Mouse (Mus musculus): ENCODE measurements around the gene Sept8. TPM values are rescaled to one million over a fixed set of nuclear protein-coding genes. Genes with fewer than 3 reads are reported as not detected.
"Not testable (repeated sequence)": the region's sequence is repeated elsewhere in the genome, so short reads cannot be mapped to it uniquely, and the experiment has no call there.

Gene Sept8
- polyA plus RNA-seq, 1 experiment, result 52.2 TPM

- Histone ChIP-seq H3K4me1 (ENCODE audit: control insufficient read depth, insufficient read depth, low read length) (no peaks in the 10 kb centered on the region), H3K4me3 (replicated peaks; ENCODE audit: control insufficient read depth, low read depth, low read length) (no peak overlapping the region), H3K27ac (ENCODE audit: control insufficient read depth, insufficient read depth, low read depth, low read length, poor library complexity) (no peak overlapping the region)
- WGBS, result 94% methylated on average over 3 of the region's 3 CpGs
- TF ChIP-seq CTCF (IDR thresholded peaks at IDR 0.05; ENCODE audit: control insufficient read depth, insufficient read depth, low read length) (no peak), POLR2A (IDR thresholded peaks at IDR 0.05; ENCODE audit: borderline replicate concordance, control insufficient read depth, low read depth, low read length) (no peak)
These were observed 21.3 kb downstream of the Sept8 start for GRCm38 (mm10) chr11:53540394-53540793.

DNA sequence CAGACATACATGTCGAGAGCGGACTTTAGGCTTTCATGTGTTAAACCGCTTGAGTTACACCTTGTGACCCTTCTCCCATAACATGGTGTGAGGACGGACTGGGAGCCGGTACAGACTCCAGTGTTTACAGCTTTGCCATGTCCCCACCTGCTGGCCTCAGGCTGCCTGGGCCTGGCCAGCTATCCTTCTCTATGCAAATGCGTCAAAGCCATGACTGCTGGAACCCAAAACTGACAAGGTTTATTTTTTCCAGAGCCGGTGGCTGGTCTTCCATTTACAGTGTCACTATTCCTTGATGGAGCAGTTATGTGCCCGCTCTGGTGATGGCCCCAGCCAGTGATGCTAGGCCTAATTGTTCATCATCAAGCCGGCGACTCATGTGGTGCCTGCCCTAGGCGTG is 22.2 kb downstream of the Sept8 start:
- TF ChIP-seq CTCF (IDR thresholded peaks at IDR 0.05; ENCODE audit: control insufficient read depth, insufficient read depth, low read length) (no peak), POLR2A (IDR thresholded peaks at IDR 0.05; ENCODE audit: borderline replicate concordance, control insufficient read depth, low read depth, low read length) (no peak)
- no peaks in the 10 kb centered on the region for H3K4me1 ChIP-seq (ENCODE audit: control insufficient read depth, insufficient read depth, low read length)
- H3K4me3 ChIP-seq (replicated peaks; ENCODE audit: control insufficient read depth, low read depth, low read length), result no peak overlapping the region
- WGBS, result 91% methylated on average over 11 of the region's 11 CpGs
- no peak overlapping the region for H3K27ac ChIP-seq (ENCODE audit: control insufficient read depth, insufficient read depth, low read depth, low read length, poor library complexity)

DNA sequence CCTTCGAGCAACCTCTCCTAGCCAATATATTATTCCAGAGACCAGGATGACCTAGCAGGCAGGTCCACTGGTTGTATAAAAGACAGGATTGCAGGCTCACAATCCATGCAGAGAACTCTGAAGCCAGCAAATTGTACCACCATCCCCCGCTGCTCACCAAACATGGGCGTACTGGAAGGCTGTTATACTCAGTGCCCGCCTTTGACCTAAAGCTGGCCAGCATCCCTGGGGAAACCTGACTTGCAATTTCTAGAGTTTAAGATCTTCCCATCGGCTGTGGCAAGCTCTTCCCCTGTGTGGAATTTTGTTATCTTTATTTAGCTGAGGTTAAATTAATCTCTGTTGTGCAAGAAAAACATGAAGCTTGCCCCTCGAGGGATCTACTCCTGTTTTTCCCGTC is 24.0 kb downstream of the Sept8 start:
- no peak overlapping the region for H3K27ac ChIP-seq (ENCODE audit: control insufficient read depth, insufficient read depth, low read depth, low read length, poor library complexity)
- WGBS, result 77% methylated on average over 7 of the region's 7 CpGs
- H3K4me3 ChIP-seq (replicated peaks; ENCODE audit: control insufficient read depth, low read depth, low read length), result no peak overlapping the region
- peaks cover 1% of the 10 kb centered on the region; the same call in 1 of the 2 replicates for H3K4me1 ChIP-seq (ENCODE audit: control insufficient read depth, insufficient read depth, low read length)
- TF ChIP-seq CTCF (IDR thresholded peaks at IDR 0.05; ENCODE audit: control insufficient read depth, insufficient read depth, low read length) (no peak), POLR2A (IDR thresholded peaks at IDR 0.05; ENCODE audit: borderline replicate concordance, control insufficient read depth, low read depth, low read length) (no peak)

- peaks cover 1% of the 10 kb centered on the region; the same call in 1 of the 2 replicates for H3K4me1 ChIP-seq (ENCODE audit: control insufficient read depth, insufficient read depth, low read length)
- H3K4me3 ChIP-seq (replicated peaks; ENCODE audit: control insufficient read depth, low read depth, low read length), result no peak overlapping the region
- no peak overlapping the region for H3K27ac ChIP-seq (ENCODE audit: control insufficient read depth, insufficient read depth, low read depth, low read length, poor library complexity)
- 71% methylated on average over 6 of the region's 6 CpGs for WGBS
- TF ChIP-seq CTCF (IDR thresholded peaks at IDR 0.05; ENCODE audit: control insufficient read depth, insufficient read depth, low read length), result no peak
- TF ChIP-seq POLR2A (IDR thresholded peaks at IDR 0.05; ENCODE audit: borderline replicate concordance, control insufficient read depth, low read depth, low read length), result no peak
These were observed 27.2 kb downstream of the Sept8 start for GRCm38 (mm10) chr11:53546271-53546670.

- Histone ChIP-seq H3K4me1 (ENCODE audit: control insufficient read depth, insufficient read depth, low read length) (peaks cover 1% of the 10 kb centered on the region; the same call in 1 of the 2 replicates), H3K27ac (ENCODE audit: control insufficient read depth, insufficient read depth, low read depth, low read length, poor library complexity) (no peak overlapping the region)
These were observed 28.5 kb downstream of the Sept8 start for GRCm38 (mm10) chr11:53547566-53547965.

GRCm38 (mm10) chr11:53548036-53548605 is 29.1 kb downstream of the Sept8 start:
- TF ChIP-seq CTCF (IDR thresholded peaks at IDR 0.05; ENCODE audit: control insufficient read depth, insufficient read depth, low read length) (no peak), POLR2A (IDR thresholded peaks at IDR 0.05; ENCODE audit: borderline replicate concordance, control insufficient read depth, low read depth, low read length) (no peak)
- peaks cover 1% of the 10 kb centered on the region; the same call in 1 of the 2 replicates for H3K4me1 ChIP-seq (ENCODE audit: control insufficient read depth, insufficient read depth, low read length)
- no peak overlapping the region for H3K4me3 ChIP-seq (replicated peaks; ENCODE audit: control insufficient read depth, low read depth, low read length)
- 78% methylated on average over 19 of the region's 19 CpGs for WGBS
- no peak overlapping the region for H3K27ac ChIP-seq (ENCODE audit: control insufficient read depth, insufficient read depth, low read depth, low read length, poor library complexity)

More at GRCm38 (mm10) chr11:53547566-53547965, 28.5 kb downstream of the Sept8 start:
- H3K4me3 ChIP-seq (replicated peaks; ENCODE audit: control insufficient read depth, low read depth, low read length), result no peak overlapping the region
- 55% methylated on average over 6 of the region's 6 CpGs for WGBS
- TF ChIP-seq POLR2A (IDR thresholded peaks at IDR 0.05; ENCODE audit: borderline replicate concordance, control insufficient read depth, low read depth, low read length) (no peak), CTCF (IDR thresholded peaks at IDR 0.05; ENCODE audit: control insufficient read depth, insufficient read depth, low read length) (no peak)

DNA sequence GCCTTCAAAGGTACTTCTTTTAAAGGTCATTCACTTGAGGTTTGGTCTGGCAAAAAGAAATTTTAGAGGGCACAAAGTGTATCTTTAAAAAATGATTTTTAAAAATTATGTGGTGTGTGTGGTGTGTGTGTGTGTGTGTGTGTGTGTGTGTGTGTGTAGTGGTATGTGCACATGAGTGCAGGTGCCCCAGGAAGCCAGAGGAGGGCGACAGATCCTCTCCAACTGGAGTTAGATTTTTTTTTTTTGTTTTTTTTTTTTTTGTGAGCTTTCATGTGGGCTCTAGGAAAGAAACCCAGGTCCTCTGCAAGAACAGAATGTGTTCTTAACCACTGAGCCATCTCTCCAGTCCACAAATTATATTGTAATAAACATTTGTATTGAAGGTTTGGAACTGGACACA is 31.7 kb downstream of the Sept8 start:
- TF ChIP-seq POLR2A (IDR thresholded peaks at IDR 0.05; ENCODE audit: borderline replicate concordance, control insufficient read depth, low read depth, low read length) (no peak), CTCF (IDR thresholded peaks at IDR 0.05; ENCODE audit: control insufficient read depth, insufficient read depth, low read length) (no peak)
- Histone ChIP-seq H3K4me3 (replicated peaks; ENCODE audit: control insufficient read depth, low read depth, low read length) (no peak overlapping the region), H3K4me1 (ENCODE audit: control insufficient read depth, insufficient read depth, low read length) (peaks cover 1% of the 10 kb centered on the region; the same call in 1 of the 2 replicates), H3K27ac (ENCODE audit: control insufficient read depth, insufficient read depth, low read depth, low read length, poor library complexity) (no peak overlapping the region)
- 75% methylated on average over 1 of the region's 1 CpGs for WGBS

DNA sequence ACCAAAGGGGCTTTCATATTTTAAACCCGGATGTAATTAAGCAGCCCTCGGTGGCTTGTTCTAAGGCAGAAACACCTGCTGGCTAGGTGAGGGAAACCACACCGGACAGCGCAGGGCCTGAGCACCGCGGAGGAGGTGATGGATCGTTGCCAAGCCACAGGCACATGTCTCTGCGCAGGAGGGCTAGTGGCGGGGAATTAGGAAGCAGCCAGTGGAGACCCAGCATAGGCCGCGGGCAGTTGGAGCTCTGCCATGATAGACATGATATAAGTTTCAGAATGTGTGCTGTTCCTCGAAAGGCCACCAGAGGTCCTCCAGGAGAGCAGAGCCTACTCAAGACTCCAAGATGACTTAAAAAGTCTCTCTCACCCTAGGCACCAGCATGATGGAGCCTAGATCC is 32.7 kb downstream of the Sept8 start:
- Histone ChIP-seq H3K27ac (ENCODE audit: control insufficient read depth, insufficient read depth, low read depth, low read length, poor library complexity) (no peak overlapping the region), H3K4me3 (replicated peaks; ENCODE audit: control insufficient read depth, low read depth, low read length) (no peak overlapping the region), H3K4me1 (ENCODE audit: control insufficient read depth, insufficient read depth, low read length) (peaks cover 1% of the 10 kb centered on the region; the same call in 1 of the 2 replicates)
- TF ChIP-seq CTCF (IDR thresholded peaks at IDR 0.05; ENCODE audit: control insufficient read depth, insufficient read depth, low read length), result peak; percentile 36; the same call in 1 of the 2 replicates
- TF ChIP-seq POLR2A (IDR thresholded peaks at IDR 0.05; ENCODE audit: borderline replicate concordance, control insufficient read depth, low read depth, low read length), result no peak
- WGBS, result 11% methylated on average over 12 of the region's 12 CpGs

DNA sequence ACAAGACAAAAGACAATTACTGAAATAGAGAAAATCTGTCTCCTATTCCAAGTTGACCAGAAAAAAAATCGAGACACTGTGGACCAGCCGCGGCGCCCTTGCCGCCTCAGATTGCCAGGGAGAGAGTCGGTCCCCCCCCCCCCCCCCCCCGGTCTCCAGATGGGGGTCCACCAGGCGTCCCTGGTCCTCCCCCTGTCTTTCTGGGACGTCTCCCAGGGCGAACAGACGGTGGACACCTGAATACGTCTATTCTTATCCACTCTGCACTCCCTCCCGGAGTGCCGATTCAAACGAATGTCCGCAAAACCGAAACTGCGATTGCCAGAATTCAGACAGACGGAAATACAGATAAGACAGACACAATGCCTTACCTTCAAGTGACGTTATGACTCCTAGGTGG is 37.5 kb downstream of the Sept8 start:
- not testable (repeated sequence) for H3K27ac ChIP-seq (ENCODE audit: control insufficient read depth, insufficient read depth, low read depth, low read length, poor library complexity); H3K4me1 ChIP-seq (ENCODE audit: control insufficient read depth, insufficient read depth, low read length); H3K4me3 ChIP-seq (replicated peaks; ENCODE audit: control insufficient read depth, low read depth, low read length)
- WGBS, result 83% methylated on average over 13 of the region's 20 CpGs

DNA sequence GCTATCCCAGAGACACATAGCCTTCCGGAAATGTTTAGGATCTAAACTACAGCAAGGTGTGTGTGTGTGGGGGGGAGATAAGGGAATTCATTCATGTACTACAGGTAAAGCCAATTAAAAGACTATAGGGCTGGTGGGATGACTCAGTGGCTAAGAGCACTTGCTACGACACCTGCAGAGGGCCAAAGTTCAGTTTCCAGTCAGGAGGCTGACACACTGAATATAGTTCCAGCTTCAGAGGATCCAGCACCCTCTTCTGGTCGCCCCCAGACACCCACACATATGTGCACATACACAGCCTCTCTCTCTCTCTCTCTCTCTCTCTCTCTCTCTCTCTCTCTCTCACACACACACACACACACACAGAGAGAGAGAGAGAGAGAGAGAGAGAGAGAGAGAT is 38.9 kb downstream of the Sept8 start:
- H3K4me3 ChIP-seq (replicated peaks; ENCODE audit: control insufficient read depth, low read depth, low read length); H3K27ac ChIP-seq (ENCODE audit: control insufficient read depth, insufficient read depth, low read depth, low read length, poor library complexity); H3K4me1 ChIP-seq (ENCODE audit: control insufficient read depth, insufficient read depth, low read length): not testable (repeated sequence)
- 78% methylated on average over 2 of the region's 3 CpGs for WGBS

DNA sequence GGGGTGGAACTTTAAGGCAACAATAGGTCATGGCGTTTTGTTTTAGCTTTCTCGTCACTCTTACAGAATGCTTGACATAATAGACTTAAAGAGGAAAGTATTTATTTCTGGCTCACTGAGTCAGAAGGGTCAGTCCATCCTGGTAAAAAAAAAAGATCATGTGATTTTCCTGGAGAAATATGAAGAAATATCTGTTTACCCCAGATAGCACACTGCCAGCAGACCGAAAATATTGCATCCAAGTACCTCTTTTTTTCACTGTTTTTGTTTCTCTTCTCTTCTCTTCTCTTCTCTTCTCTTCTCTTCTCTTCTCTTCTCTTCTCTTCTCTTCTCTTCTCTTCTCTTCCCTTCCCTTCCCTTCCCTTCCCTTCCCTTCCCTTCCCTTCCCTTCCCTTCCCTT is 40.9 kb downstream of the Sept8 start:
- H3K27ac ChIP-seq (ENCODE audit: control insufficient read depth, insufficient read depth, low read depth, low read length, poor library complexity); H3K4me1 ChIP-seq (ENCODE audit: control insufficient read depth, insufficient read depth, low read length); H3K4me3 ChIP-seq (replicated peaks; ENCODE audit: control insufficient read depth, low read depth, low read length): not testable (repeated sequence)
- WGBS, result 79% methylated on average over 2 of the region's 3 CpGs

Data from bone marrow, adult 2 months (tissue).